Mouse (Mus musculus) large intestine, adult 2 months (tissue): ENCODE data around the gene Gm1043. TPM values are rescaled to one million over a fixed set of nuclear protein-coding genes. Genes with fewer than 3 reads are reported as not detected.

Experiments used
- DNase-seq: peaks from one replicate; pipeline ENCODE4 v3.0.0-alpha.2; 2012; ENCODE audit warnings: low read depth, low spot score
- whole genome bisulfite sequencing: fragments of 180-500 bp; shearing (Covaris S2); methylation state at CpG from one replicate; pipeline ENCODE4 v1.1.7; 2018; 5-methylcytosine and 5-hydroxymethylcytosine counted together
- polyA plus RNA-seq: library from polyadenylated mRNA; depleted of rRNA; stranded (reverse); fragments of >200 nt; gene quantifications from 2 replicates; pipeline ENCODE4 v1.2.3, GENCODE M21; 2012

Gene Gm1043
- polyA plus RNA-seq, 1 experiment: 0.60 TPM

DNA sequence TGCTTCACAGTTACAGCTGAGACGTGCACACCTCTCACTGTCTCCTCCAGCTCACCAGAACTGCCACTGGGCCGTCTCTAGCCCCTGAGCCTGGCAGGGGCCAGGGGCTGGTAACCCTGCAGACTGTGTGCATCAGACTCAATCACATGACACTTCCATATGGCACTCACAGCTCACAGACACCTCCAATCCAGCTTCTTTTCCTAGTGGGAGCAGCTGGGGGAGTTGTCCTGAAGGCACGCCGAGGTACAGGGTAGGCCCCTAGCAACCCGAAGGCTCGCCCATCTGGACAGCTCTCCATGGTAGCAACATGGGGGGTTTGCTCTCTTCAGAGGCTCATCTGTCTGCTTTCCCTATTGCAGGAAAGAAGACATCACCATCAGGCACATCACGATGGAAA lies 143.7 kb downstream of the Gm1043 start:
- DNase-seq: no peak
- WGBS: 64% methylated on average over 7 of the region's 7 CpGs

DNA sequence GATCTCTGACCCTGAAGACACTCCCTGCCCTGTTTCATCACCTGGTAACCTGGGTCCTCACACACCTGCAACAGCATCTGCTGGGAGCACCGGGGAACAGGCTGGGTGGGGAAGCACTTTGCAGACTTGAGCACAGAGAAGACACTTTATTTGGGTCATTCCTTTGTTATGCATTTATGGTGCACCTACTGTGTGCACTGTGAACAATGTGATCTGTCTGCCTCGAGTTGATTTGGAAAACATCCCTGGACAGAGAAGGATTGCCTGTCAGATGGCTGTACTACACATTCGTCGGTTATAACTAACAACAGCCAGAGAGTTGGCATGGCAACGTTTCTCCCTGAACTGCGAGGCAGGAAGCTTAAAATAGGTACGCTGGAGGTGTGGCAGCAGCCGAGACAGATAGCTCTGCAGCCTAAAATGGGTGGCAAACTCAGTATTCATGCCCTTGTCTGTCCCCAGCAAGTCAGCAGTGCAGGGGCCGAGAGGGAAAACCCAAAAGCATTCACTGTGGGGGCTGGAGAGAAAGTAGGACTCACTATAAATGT lies 147.9 kb downstream of the Gm1043 start:
- WGBS: 31% methylated on average over 9 of the region's 9 CpGs
- DNase-seq: no peak

DNA sequence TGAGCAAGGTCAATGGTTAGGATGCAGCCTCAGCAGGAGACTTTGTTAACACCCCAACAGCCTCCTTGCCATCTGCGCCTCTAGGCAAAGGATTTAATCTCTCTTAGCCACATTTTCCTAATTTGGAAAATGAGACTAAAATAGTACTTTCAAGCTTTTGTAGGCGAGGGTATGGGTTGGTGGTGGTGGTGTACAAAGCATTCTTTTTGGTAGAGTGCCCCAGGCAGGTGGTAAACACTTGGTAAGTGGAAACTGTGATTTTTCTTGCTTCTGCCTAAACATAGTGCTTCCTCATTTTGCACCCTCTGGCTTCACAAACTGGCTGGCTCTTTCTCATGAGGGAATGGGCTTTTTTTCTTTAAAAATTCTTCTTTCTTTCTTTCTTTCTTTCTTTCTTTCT lies 153.5 kb downstream of the Gm1043 start:
- 42% methylated on average over 2 of the region's 2 CpGs for WGBS
- DNase-seq: no peak

DNA sequence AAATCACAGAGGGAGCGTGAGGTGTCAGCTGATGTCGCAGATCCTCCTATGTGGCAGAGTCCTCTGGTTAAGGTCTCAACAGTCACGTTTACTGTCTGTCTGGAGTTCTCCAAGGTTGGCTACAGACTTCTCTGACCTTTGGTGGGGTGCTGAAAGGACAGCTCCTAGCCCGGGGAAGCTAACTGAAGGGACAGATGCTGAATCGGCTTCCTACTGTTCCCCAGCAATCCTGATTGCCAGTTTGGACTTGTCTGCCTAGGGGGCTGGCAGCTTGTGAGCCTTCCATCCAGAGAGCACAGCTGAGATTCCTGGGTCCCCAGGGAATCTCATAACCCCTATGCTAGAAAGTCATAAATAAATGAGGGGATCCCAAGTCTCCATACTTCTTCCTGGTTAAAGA lies 155.4 kb downstream of the Gm1043 start:
- WGBS: 8% methylated on average over 5 of the region's 5 CpGs
- DNase-seq: no peak

DNA sequence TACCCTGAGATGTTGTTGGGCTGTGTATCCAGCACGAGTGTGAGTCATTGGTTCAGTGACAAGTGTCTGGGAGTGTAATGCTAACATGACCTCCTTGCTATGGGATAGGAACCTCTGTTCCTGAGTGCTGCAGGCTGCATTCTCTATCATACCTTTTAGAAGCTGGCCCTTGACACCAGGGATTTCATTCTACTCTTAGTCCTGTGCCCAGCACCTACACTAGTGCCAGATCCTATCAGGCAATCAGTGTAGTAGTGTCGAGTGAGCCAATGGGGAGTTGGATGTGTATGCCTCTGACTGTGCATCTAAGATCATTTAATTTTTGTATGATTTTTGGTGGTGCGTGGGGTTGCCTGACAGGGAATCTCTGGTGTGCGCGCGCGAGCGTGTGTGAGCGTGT lies 156.1 kb downstream of the Gm1043 start:
- no peak for DNase-seq
- WGBS: 19% methylated on average over 9 of the region's 9 CpGs

DNA sequence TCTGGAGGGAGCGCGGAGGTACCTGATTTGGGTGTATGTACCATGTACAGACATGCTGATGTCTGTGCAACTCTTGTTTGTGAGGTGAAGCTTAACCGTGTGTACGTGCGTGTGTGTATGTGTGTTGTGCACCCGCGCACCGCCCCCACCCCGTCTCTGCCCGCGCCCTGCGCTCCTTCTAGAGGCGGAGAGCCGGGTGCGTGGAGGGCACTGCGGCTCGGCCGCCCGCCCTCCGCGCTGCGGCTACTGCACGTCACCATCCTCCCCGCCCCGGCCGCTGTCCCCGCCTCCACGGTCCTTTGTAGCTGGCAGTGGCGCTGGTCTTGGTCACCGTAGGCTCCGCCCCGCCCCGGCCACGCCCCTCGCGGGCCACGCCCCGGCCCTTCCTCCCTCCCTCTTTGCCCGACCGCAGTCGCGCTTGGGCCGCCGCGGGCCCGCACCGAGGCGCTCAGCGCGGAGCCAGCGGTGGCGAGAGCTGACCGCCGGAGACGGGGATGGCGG lies 156.5 kb downstream of the Gm1043 start, which contains the start of gene Crmp1:
Gene Crmp1 (plus strand): TSS at position 290 of the 501 bp plus-strand sequence.
- WGBS: 3% methylated on average over 54 of the region's 56 CpGs
- DNase-seq: no peak

DNA sequence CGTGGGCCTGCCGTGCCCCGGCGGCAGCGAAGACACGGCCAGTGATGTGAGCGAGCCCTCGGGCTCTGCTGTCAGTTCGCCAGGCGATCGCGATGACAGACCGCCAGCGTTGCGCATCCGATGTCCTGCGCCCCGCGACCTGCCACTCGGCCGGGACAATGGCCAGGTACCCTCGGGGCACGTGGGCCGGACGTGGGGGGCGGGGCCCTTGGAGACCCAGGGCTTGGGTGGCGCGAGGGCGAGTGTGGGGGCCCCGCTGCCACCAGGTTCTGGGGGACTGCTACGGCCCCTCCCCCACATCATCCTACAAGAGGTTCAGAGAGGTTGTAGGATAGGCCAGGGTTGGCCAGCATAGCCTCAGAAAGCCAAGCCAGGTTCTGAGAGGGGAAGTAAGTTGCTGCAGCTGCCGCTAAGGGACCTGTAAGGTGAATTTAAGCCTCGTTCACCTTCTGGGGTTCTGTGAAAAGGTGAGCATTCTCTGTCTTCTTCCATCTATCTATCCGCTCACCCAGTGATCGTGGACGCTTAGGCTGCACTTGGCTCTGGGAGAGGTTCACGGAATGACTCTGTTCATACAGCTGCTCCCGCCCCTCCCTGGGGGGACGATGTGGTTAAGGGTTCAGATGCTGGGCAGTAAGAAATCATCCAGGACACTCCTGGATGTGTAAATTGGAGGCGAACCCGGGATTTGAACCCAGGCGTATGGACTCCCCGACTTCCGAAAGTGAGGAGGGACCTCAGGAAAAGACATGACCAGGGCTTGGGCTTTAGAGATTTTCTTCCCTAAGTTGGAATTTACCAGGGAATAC lies 157.4 kb downstream of the Gm1043 start:
- WGBS: 15% methylated on average over 44 of the region's 44 CpGs
- no peak for DNase-seq

DNA sequence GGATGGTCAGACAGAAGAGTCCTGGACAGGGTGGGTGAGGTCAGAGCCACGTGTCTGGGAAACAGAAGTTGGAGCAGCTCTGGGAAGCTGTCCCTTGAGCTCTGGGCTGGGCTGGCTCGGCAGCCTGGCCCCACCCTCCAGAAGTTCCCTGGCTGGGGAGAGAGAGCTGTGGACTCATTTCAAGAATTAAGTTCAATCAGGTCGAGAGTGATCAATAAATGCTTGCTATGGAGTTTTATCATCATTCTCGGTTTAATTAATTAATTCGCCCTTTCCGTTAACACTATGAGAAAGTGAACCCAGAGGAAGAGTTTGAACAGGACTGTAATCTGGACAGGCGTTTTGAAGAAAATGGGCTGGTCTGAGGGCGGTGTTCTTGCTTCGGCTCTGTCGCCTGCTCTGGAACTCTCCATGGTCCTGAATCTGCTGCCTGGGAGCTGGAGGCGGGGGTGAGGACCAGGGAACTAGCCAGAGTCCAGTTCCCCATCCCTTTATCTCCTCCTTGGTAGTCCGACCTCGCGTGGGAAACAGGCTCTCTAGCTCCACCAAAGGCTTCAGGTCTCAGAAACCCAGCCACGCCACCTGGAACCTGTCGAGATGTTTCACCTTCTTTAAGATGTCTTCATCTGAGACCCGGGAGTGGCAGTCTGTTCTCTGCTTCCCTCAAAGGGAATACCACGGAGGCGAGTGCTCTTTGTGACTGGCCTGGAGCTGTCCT lies 158.2 kb downstream of the Gm1043 start:
- DNase-seq: peak; percentile 4

DNA sequence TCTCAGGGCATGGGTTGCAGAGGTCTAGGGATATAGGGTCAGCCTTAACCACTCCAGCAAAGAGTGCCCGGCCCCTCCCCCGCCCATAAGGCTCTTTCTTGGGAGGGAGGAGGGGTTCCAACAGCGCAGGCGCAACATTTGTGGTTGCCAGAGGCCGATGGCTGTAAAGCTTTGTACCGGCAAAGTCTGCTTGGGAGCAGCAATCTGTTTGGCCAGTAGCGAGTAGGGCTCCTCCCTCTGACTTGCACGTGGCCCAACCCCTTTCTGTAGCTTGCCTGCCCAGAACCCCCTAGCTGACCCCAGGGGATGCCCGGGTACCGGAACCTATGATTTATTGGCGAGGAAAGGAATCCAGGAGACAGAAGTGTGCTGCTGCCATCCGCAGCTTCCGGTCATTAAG lies 159.0 kb downstream of the Gm1043 start:
- 7% methylated on average over 13 of the region's 13 CpGs for WGBS
- DNase-seq: no peak

More for the DNA sequence above, 158.2 kb downstream of the Gm1043 start:
- WGBS: 6% methylated on average over 19 of the region's 19 CpGs

DNA sequence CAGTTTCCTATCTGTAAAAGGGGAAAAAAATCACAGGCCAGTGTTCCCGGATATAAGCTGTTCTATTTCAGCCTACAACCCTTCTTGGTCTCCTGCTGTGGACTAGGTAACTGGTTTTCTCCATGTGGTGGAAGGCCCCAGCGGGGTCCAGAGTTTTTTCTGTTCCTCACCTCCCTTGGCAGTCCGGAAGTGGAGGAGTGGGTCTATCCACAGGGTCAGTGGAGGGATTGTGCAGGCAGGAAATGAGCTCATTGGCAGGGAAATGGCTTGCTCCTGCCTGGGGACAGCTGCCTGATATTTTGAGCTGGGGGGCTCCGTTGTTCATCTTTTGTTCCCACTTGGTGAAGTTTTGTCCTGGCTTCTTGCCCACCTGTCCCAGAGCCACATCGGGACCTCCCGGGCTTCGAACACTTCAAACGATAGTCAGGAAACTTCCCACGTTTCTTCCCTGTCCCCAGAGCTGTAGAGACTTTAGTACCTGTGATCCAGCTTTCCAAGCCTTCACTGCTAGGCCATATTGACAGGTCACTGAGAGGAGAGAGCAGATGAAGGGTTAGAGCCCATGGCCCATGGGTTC lies 159.6 kb downstream of the Gm1043 start:
- 31% methylated on average over 9 of the region's 9 CpGs for WGBS

DNA sequence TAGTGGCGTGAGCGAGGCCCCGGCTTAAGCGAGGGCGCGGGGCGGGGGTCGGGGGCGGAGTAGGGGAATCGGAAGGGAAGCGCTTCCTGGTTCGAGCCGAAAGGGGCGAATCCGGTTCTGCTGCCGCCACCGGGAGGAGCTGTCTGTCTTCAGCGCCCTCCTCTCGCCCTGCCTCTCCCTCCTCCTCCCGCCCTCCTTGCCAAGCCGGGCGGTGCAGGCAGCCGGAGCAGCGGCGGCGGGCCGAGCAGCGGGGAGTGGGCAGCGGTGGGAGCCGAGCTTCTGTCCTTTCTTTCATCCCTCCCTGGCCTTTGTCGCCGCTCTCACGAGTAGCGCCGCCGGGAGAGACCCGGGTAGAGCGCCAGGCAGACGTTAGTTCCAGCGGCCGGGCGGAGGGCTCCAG lies 160.5 kb downstream of the Gm1043 start:
- 2% methylated on average over 42 of the region's 42 CpGs for WGBS
- DNase-seq: no peak

More for the DNA sequence above, 159.6 kb downstream of the Gm1043 start:
- no peak for DNase-seq

DNA sequence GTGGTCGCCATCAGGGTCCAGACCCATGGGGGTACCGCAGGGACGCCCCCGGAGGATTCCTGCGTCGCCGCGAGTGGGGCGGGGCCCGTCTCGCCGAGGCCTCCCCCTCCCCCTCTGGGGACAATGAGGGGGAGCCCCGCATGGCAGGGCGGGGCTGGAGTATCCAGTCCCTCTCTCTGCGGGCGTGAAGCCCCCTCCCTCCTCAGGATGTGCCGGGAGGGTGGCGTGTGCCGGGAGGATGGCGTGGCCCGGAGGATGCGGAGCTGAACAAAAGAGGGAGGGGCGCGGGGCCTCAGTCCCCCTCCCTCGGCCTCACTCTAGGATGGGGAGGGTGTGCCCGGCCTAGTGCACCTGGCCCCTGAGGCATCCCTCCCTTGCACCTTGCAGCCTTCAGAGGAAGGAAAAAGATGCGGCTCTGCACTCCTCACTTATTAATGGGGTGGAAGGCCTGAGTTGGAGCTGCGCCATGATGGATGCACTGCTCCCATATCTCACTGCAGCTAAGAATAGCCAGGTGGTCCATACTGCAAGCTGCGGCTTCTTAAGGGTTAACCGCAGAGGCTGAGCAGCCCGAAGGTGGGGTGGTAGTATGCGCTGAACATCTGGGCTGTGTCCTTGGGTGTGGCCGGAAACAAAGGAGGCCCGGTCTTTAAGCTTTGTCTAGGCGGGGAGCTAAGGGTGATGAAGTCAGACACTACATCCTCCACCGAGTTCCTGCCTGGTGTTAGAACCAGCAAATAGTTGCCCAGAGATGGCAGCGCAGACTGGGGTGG lies 161.2 kb downstream of the Gm1043 start:
- DNase-seq: no peak
- WGBS: 3% methylated on average over 37 of the region's 37 CpGs

DNA sequence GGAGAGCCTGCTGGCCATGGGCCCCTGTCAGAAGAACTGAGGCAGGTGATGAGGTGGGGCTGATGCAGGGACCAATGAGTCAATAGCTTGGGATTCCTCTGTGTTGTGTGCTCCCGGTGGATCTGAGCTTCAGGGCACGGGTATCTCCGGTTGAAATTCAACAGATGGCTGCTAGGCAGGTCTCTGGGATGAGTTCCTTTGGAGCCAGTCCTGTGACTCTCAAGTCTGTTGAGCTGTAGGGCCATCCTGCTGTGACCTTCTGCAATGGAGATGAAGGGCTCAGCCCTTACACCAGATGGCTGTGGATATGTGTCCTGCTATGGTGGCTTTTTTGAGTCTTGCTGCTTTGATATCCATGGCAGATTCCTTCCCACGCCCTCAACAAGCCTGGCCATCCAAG lies 162.3 kb downstream of the Gm1043 start:
- WGBS: 47% methylated on average over 4 of the region's 4 CpGs
- no peak for DNase-seq

DNA sequence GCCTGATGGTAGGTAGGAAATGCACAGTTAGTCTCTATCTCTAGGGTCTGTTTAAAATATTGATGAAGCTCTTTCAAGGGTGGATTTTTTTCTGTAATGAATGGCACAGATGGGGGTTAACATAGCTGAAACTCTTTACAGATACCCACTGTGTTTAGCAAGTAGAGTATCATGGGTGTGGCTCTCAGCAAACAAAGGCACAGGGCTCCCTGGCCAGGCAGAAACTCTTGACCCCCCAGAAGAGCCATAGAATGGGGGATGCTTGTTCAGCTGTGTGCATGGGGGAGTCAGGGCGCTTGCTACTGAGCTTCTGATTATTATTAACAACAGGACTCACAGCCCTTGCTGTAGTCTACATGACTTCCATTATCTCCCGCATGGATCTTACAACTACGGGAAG lies 163.7 kb downstream of the Gm1043 start:
- WGBS: 70% methylated on average over 3 of the region's 3 CpGs
- no peak for DNase-seq

DNA sequence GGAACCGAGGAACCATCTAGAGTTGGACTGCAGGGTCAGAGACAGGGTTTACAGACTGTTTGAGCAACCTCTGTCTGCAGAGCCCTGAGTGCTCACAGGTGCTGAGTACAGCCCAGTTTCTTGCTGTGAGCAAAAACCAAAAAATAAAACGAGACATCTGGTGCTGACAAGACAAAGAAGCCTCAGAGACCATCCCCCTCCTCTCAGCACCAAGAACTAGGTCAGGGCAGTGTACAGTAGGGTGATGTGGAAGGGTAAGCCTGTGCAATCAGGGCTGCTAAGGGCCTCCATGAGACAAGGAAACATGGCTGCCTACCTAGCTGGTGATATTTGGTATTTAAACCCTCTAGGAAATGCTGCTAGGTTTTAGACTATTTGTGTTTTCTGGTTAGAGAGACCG lies 166.4 kb downstream of the Gm1043 start:
- DNase-seq: no peak
- 52% methylated on average over 3 of the region's 3 CpGs for WGBS

DNA sequence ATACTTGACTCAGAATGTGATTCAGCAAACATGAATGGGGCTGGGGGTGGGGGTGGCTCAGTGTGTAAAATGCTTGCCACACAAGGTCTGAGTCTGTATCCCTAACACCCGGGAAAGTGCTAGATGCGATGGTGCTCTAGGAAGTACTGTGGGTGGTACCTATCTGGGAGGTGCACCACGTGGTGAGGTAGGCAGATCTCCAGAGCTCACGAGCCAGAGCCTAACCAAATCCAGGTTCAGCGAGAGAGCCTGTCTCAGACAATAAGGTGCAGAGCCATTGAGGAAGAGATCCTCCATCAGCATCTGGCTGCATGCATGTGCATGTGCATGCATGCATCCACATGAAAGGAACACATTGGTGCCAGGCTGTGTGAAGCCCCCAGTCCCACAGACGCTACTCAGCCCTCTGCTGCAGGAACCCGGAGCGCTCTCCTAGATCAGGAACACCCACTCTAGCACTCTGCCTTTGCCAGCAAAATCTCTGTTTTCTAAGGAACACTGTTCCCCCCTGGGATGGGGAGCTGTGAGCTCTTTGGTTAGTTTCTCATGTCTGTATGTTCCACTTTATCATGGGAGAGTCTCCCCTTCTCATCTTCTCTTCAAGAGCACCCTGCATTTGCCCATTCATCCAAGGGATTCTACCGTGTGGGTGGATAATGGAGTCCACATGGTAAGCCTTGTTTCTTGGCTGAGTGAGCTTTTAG lies 167.1 kb downstream of the Gm1043 start:
- DNase-seq: no peak
- 75% methylated on average over 9 of the region's 9 CpGs for WGBS

DNA sequence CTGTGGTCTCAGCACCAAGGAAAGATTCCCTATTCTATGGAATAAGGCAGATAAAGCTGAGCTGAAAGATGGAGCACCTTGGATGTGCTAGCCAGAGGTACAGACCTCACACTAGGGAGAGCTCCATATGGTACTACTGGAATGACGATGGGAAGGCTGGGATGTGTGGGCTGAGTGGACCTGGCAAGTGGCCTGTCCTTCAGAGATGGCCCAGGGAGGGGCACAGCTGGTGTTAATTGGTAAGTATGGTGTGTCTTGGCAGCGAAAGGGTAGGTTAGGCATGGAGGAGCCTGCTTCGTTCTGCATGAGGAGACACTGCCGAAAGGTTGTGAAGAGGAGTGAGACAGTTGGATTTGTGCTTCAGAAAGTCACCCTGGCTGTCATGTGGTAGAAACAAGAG lies 169.4 kb downstream of the Gm1043 start:
- no peak for DNase-seq
- WGBS: 88% methylated on average over 4 of the region's 4 CpGs

DNA sequence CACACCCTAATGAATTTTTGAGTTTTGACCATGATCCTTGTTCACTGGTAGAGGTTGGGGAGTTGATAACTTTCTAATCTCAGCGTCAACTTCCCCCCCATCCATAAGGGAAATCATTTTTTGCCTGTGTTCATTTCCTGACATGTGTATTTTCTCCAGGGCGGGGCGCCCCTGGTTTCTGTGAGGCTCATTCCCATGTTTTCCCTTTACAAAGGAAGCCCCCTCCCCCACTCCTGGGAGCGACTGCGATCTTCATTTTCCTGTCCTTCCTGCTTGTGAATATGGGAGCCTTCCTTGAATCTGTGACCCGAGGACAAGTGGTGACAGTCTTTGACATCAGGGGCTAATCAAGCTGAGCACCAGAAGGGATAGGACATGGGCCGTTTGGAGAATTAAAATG lies 171.7 kb downstream of the Gm1043 start:
- 69% methylated on average over 7 of the region's 7 CpGs for WGBS

DNA sequence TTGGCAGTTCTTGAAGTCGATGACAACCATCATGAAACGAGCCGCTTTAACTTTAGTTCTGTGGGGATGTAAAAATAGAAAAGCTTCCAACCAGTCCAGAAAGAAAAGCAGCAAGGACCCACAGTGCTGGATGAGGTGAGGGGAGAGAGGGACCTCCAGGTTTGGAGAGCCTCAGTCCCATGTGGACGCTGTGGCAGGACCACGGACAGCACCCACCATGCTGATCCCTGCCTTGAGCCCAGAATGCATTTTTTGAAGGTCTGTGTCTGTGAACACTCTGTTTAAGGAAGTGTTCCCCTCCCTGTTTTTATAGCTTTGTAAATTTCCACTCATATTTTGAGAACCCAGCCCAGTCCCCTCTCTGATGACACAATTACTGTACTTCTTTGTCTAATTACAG lies 172.1 kb downstream of the Gm1043 start:
- no peak for DNase-seq
- WGBS: 41% methylated on average over 5 of the region's 5 CpGs

More for the DNA sequence above, 171.7 kb downstream of the Gm1043 start:
- DNase-seq: no peak
